Mouse (Mus musculus) megakaryocyte, embryonic 14.5 days (primary cell): ENCODE results near the gene Gm826.

Experiments
- FLI1 ChIP-seq: IDR thresholded peaks from 2 replicates; pipeline ENCODE4 v1.6.1; 2012; ENCODE audit warnings: low read length, inconsistent platforms, mixed read lengths
- GATA1 ChIP-seq: IDR thresholded peaks from 3 replicates; pipeline ENCODE4 v1.6.1; 2012; ENCODE audit warnings: mixed read lengths, low read length, inconsistent platforms, borderline replicate concordance

- TF ChIP-seq GATA1 (no peak), FLI1 (no peak)
These were observed 29.2 kb upstream of the Gm826 start for GRCm38 (mm10) chr2:160363201-160363600.
